Mouse (Mus musculus) E14TG2a.4 (cell line): ENCODE results near the gene Mms19.

Experiments used
- CTCF ChIP-seq: conservative IDR thresholded peaks from 2 replicates; pipeline ENCODE4 v1.5.1; 2014; ENCODE audit warnings: low read length
- NANOG ChIP-seq: IDR thresholded peaks from 2 replicates; pipeline ENCODE4 v1.6.1; 2014; ENCODE audit warnings: borderline replicate concordance, low read length, mixed read lengths

- TF ChIP-seq CTCF (no peak), NANOG (no peak)
Observed at GRCm38 (mm10) chr19:41896319-41896711, 84.6 kb downstream of the Mms19 start.
